Mouse (Mus musculus) heart, embryonic 15.5 days (tissue): Measurements from ENCODE around the gene Itgb8. TPM values are rescaled to one million over a fixed set of nuclear protein-coding genes. Genes with fewer than 3 reads are reported as not detected.

Source experiments
- ATAC-seq: fragments of 200-750 bp; cut with Nextera tagmentation; replicated peaks from 2 replicates; pipeline ENCODE4 v1.8.0; 2017; ENCODE audit warnings: low read depth, moderate TSS enrichment; ENCODE audit not compliant: insufficient number of reproducible peaks, insufficient read depth, low FRiP score
- H3K27ac ChIP-seq: fragments of 300-500 bp; sonication (generic); 2 replicates; pipeline ENCODE4 v1.5.1; 2015; ENCODE audit warnings: mild to moderate bottlenecking, inconsistent platforms
- H3K27me3 ChIP-seq: fragments of 300-500 bp; sonication (generic); 2 replicates; pipeline ENCODE4 v1.6.1; 2015; ENCODE audit warnings: inconsistent platforms
- H3K36me3 ChIP-seq: fragments of 300-500 bp; sonication (generic); 2 replicates; pipeline ENCODE4 v1.6.1; 2015; ENCODE audit warnings: mild to moderate bottlenecking, inconsistent platforms
- H3K4me1 ChIP-seq: fragments of 300-500 bp; sonication (generic); replicated peaks from 2 replicates; pipeline ENCODE4 v1.6.1; 2015; ENCODE audit warnings: inconsistent platforms
- H3K4me2 ChIP-seq: fragments of 300-500 bp; sonication (generic); 2 replicates; pipeline ENCODE4 v1.6.1; 2015; ENCODE audit warnings: inconsistent platforms, mild to moderate bottlenecking, moderate library complexity
- H3K4me3 ChIP-seq: fragments of 300-500 bp; sonication (generic); 2 replicates; pipeline ENCODE4 v1.5.1; 2015; ENCODE audit warnings: mild to moderate bottlenecking, inconsistent platforms
- H3K9ac ChIP-seq: fragments of 300-500 bp; sonication (generic); 2 replicates; pipeline ENCODE4 v1.6.1; 2015; ENCODE audit warnings: mild to moderate bottlenecking, inconsistent platforms
- H3K9me3 ChIP-seq: fragments of 300-500 bp; sonication (generic); replicated peaks from 2 replicates; pipeline ENCODE4 v1.6.1; 2016; ENCODE audit warnings: inconsistent platforms
- WGBS: fragments of 180-500 bp; shearing (Covaris S2); methylation state at CpG from one replicate; pipeline ENCODE4 v1.1.7; 2015; ENCODE audit warnings: mixed read lengths; 5-methylcytosine and 5-hydroxymethylcytosine counted together
- polyA plus RNA-seq: library from polyadenylated mRNA; unstranded; fragments of >200 nt; fragmentation: Nextera tagmentation; extraction: Ambion mirVana; gene quantifications from 2 replicates; pipeline ENCODE4 v1.2.1, GENCODE M21; 2015

Itgb8 gene
- polyA plus RNA-seq, 1 experiment from 2014 or later, result 2.9 TPM

GRCm38 (mm10) chr12:119207464-119207801 is 31.2 kb downstream of the Itgb8 start:
- H3K36me3 ChIP-seq, result no peaks in the 10 kb centered on the region
- H3K4me3 ChIP-seq, result no peak overlapping the region
- H3K9me3 ChIP-seq, result no peaks in the 10 kb centered on the region
- H3K4me1 ChIP-seq, result no peaks in the 10 kb centered on the region
- ATAC-seq, result no peak
- H3K4me2 ChIP-seq, result no peak overlapping the region
- H3K27ac ChIP-seq, result no peak overlapping the region
- no peaks in the 10 kb centered on the region for H3K27me3 ChIP-seq
- no peak overlapping the region for H3K9ac ChIP-seq
- 53% methylated on average over 1 of the region's 1 CpGs for WGBS

GRCm38 (mm10) chr12:119206711-119207463 is 31.7 kb downstream of the Itgb8 start:
- Histone ChIP-seq H3K4me3 (no peak overlapping the region), H3K27me3 (no peaks in the 10 kb centered on the region), H3K4me2 (no peak overlapping the region), H3K36me3 (no peaks in the 10 kb centered on the region), H3K4me1 (no peaks in the 10 kb centered on the region), H3K27ac (no peak overlapping the region), H3K9me3 (no peaks in the 10 kb centered on the region), H3K9ac (no peak overlapping the region)
- 59% methylated on average over 6 of the region's 6 CpGs for WGBS
- no peak for ATAC-seq

GRCm38 (mm10) chr12:119204411-119204810 is 34.2 kb downstream of the Itgb8 start:
- WGBS, result 70% methylated on average over 2 of the region's 2 CpGs
- H3K4me1 ChIP-seq, result no peaks in the 10 kb centered on the region
- H3K4me3 ChIP-seq, result no peak overlapping the region
- H3K36me3 ChIP-seq, result no peaks in the 10 kb centered on the region
- H3K9me3 ChIP-seq, result no peaks in the 10 kb centered on the region
- no peaks in the 10 kb centered on the region for H3K27me3 ChIP-seq
- H3K27ac ChIP-seq, result no peak overlapping the region
- no peak overlapping the region for H3K9ac ChIP-seq
- H3K4me2 ChIP-seq, result no peak overlapping the region
- no peak for ATAC-seq

GRCm38 (mm10) chr12:119202766-119203165 is 35.8 kb downstream of the Itgb8 start:
- H3K27me3 ChIP-seq, result no peaks in the 10 kb centered on the region
- H3K4me2 ChIP-seq, result no peak overlapping the region
- no peaks in the 10 kb centered on the region for H3K9me3 ChIP-seq
- no peak for ATAC-seq
- no peak overlapping the region for H3K9ac ChIP-seq
- no peaks in the 10 kb centered on the region for H3K4me1 ChIP-seq
- H3K27ac ChIP-seq, result no peak overlapping the region
- H3K36me3 ChIP-seq, result no peaks in the 10 kb centered on the region
- H3K4me3 ChIP-seq, result no peak overlapping the region
- 79% methylated on average over 2 of the region's 2 CpGs for WGBS

GRCm38 (mm10) chr12:119195145-119195544 is 43.5 kb downstream of the Itgb8 start:
- no peaks in the 10 kb centered on the region for H3K4me1 ChIP-seq

GRCm38 (mm10) chr12:119189814-119190213 is 48.8 kb downstream of the Itgb8 start:
- no peaks in the 10 kb centered on the region for H3K9me3 ChIP-seq
- H3K36me3 ChIP-seq, result no peaks in the 10 kb centered on the region
- H3K9ac ChIP-seq, result no peak overlapping the region
- no peak overlapping the region for H3K4me2 ChIP-seq
- H3K4me3 ChIP-seq, result no peak overlapping the region
- H3K4me1 ChIP-seq, result 0 out of 2 replicates have a peak, but pooled peaks cover 3% of the 10 kb centered on the region
- no peaks in the 10 kb centered on the region for H3K27me3 ChIP-seq
- no peak overlapping the region for H3K27ac ChIP-seq
- no peak for ATAC-seq
- WGBS, result 46% methylated on average over 8 of the region's 8 CpGs

More at GRCm38 (mm10) chr12:119195145-119195544, 43.5 kb downstream of the Itgb8 start:
- Histone ChIP-seq H3K9ac (no peak overlapping the region), H3K27ac (no peak overlapping the region), H3K9me3 (no peaks in the 10 kb centered on the region), H3K4me3 (no peak overlapping the region), H3K4me2 (no peak overlapping the region), H3K36me3 (no peaks in the 10 kb centered on the region), H3K27me3 (no peaks in the 10 kb centered on the region)
- ATAC-seq, result no peak

- Histone ChIP-seq H3K4me2 (no peak overlapping the region), H3K27me3 (no peaks in the 10 kb centered on the region), H3K9ac (no peak overlapping the region), H3K36me3 (no peaks in the 10 kb centered on the region), H3K4me1 (0 out of 2 replicates have a peak, but pooled peaks cover 3% of the 10 kb centered on the region), H3K27ac (no peak overlapping the region), H3K9me3 (no peaks in the 10 kb centered on the region), H3K4me3 (no peak overlapping the region)
- no peak for ATAC-seq
- WGBS, result 67% methylated on average over 1 of the region's 1 CpGs
Measured at GRCm38 (mm10) chr12:119185441-119185840, 53.2 kb downstream of the Itgb8 start.

GRCm38 (mm10) chr12:119182215-119182924 is 56.2 kb downstream of the Itgb8 start:
- no peak overlapping the region for H3K4me3 ChIP-seq
- H3K27me3 ChIP-seq, result no peaks in the 10 kb centered on the region
- WGBS, result 65% methylated on average over 2 of the region's 2 CpGs
- no peak overlapping the region for H3K9ac ChIP-seq
- no peak overlapping the region for H3K27ac ChIP-seq
- H3K36me3 ChIP-seq, result no peaks in the 10 kb centered on the region
- no peak for ATAC-seq
- H3K9me3 ChIP-seq, result no peaks in the 10 kb centered on the region
- no peaks in the 10 kb centered on the region for H3K4me1 ChIP-seq
- H3K4me2 ChIP-seq, result no peak overlapping the region

- Histone ChIP-seq H3K4me1 (no peaks in the 10 kb centered on the region), H3K27me3 (no peaks in the 10 kb centered on the region), H3K36me3 (0 out of 2 replicates have a peak, but pooled peaks cover 4% of the 10 kb centered on the region), H3K4me2 (no peak overlapping the region), H3K9me3 (no peaks in the 10 kb centered on the region), H3K27ac (no peak overlapping the region), H3K4me3 (no peak overlapping the region), H3K9ac (no peak overlapping the region)
- no peak for ATAC-seq
- WGBS, result 84% methylated on average over 2 of the region's 2 CpGs
Measured at GRCm38 (mm10) chr12:119176017-119176416, 62.6 kb downstream of the Itgb8 start.

GRCm38 (mm10) chr12:119169828-119170539 is 68.6 kb downstream of the Itgb8 start:
- H3K4me2 ChIP-seq, result no peak overlapping the region
- H3K9ac ChIP-seq, result no peak overlapping the region
- no peak for ATAC-seq
- H3K27ac ChIP-seq, result no peak overlapping the region
- H3K4me1 ChIP-seq, result peaks cover 2% of the 10 kb centered on the region; the same call in 1 of the 2 replicates
- no peak overlapping the region for H3K4me3 ChIP-seq
- H3K9me3 ChIP-seq, result no peaks in the 10 kb centered on the region
- H3K36me3 ChIP-seq, result no peaks in the 10 kb centered on the region
- 72% methylated on average over 4 of the region's 4 CpGs for whole genome bisulfite sequencing
- H3K27me3 ChIP-seq, result no peaks in the 10 kb centered on the region

GRCm38 (mm10) chr12:119169143-119169542 is 69.5 kb downstream of the Itgb8 start:
- WGBS, result 57% methylated on average over 3 of the region's 3 CpGs
- Histone ChIP-seq H3K36me3 (no peaks in the 10 kb centered on the region), H3K9ac (no peak overlapping the region), H3K27ac (no peak overlapping the region), H3K4me3 (no peak overlapping the region), H3K4me1 (peaks cover 2% of the 10 kb centered on the region; the same call in 1 of the 2 replicates), H3K9me3 (no peaks in the 10 kb centered on the region), H3K27me3 (no peaks in the 10 kb centered on the region), H3K4me2 (no peak overlapping the region)
- no peak for ATAC-seq
